Mouse (Mus musculus) urinary bladder, adult 18-20 months (tissue): ENCODE data around the gene Grid2.

ENCODE experiments used
- DNase-seq, 2 experiments: peaks; one replicate each; pipeline ENCODE4 v3.0.0; 2022; ENCODE audit warnings: low spot score in 2 of 2, mixed read lengths in 2 of 2

The Grid2 gene

DNA sequence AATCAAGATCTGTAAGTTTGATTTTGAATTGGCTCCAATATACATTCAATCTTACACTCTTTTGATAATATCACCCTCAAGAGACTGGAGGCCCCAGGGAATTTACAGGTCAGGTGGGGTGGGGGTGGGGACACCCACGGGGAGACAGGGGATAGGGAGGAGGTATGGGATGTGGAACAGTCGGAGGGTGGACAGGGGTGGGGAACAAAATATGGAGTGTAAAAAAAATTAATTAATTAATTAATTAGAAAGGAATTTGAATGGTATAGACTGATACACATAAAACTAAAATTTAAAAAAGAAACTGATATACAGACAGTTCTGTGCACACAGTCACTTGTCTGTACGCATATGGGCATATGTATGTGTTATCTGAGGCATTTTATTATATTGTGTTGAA lies 380.3 kb downstream of the Grid2 start:
- DNase-seq, result no peak

GRCm38 (mm10) chr6:63659423-63659822 lies 403.7 kb downstream of the Grid2 start:
- DNase-seq, result no peak

- DNase-seq, result no peak
Measured at GRCm38 (mm10) chr6:63685689-63686088, 430.0 kb downstream of the Grid2 start.

DNA sequence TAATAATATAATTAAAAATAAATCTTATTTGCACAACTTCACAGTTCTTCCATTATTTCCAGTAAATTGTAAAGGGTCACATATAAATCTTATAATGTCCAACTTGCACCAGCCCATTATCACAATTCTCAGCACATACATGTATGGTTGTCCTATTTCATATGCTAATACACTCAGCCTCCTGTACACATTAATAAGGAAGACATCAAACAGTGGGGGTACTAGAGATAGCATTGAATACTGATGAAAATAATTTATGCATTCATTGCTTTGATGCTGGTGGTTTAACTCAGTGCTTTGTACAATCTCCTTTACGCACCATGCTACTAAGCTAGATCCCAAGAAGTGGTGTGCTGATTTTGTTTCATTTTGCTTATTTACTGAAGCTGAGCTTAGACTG lies 446.0 kb downstream of the Grid2 start:
- DNase-seq, result no peak

DNA sequence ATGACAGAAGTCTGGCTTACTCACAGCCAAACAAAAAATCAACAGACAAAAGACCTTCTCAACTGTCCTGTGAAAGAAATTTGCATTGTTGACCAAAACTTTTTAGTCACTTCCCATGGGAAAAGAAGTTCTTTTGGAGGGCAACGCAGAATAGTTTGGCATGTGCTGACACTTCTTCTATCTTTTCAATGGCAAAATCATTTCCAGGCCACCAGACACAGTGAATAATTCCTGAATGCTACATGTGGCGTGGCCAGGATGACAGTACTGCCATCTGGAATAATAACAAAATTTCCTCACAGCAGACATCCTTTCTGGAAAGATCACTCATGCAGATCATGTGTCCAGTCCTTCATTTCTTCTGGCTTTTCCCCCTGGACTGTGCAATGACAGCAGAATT lies 478.1 kb downstream of the Grid2 start:
- no peak for DNase-seq

DNA sequence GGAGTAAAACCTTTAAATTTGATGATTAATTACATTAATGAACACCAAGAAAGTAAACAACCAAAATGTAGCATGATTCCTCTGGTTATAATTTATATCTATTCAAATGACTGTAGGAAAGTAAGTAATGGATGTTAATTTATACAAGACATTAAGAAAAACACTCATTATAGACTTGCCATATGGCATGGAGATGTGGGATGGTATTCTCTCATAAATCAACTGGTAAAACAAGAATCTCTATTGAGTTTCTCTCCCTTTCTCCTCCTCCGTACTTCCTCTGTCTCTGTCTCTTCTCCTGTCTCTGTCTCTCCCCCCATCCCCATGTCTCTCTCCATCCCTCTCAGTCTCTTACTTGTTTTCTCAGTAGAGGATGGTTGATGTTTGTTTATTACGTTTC lies 506.9 kb downstream of the Grid2 start:
- DNase-seq, result no peak

DNA sequence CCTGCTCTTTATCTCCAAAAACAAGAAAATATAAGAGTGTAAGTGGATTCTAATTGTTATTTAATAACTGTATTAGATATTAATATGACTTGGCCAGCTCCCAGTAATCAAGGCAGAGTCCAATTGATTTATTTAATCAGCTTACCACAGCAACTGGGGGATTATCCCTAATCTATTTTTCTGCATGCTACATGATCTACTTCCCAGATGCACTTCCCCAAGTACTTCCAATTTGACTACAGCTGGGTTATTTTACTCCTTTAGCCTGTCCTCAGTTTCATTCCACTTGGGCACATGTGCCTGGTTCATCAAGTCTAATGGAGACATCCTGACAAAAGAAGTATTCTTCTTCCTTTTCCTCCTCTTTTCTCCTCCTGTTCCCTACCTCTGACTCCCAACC lies 539.0 kb downstream of the Grid2 start:
- DNase-seq, result no peak

DNA sequence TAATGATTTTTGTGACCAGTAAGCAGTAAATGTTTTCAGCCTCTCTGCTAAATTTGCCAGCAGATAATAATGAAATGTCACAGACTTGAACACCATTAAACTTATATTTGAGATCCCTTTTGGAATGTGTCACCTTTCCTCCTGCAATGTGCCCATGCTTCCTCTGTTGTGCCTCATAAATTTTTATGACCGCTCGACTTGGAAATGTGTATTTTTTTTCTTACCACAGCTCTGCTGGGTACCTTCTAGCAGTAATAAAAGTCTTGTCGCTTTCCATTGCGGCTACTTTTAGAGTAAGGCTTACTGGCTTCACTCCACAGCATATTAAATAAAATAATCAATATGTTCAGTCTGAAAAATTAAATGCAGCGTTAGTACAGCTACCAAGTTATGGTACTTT lies 564.6 kb downstream of the Grid2 start:
- DNase-seq, result no peak

- no peak for DNase-seq
Measured at GRCm38 (mm10) chr6:63862628-63863027, 607.0 kb downstream of the Grid2 start.

GRCm38 (mm10) chr6:63877088-63877764 lies 621.5 kb downstream of the Grid2 start:
- no peak for DNase-seq

DNA sequence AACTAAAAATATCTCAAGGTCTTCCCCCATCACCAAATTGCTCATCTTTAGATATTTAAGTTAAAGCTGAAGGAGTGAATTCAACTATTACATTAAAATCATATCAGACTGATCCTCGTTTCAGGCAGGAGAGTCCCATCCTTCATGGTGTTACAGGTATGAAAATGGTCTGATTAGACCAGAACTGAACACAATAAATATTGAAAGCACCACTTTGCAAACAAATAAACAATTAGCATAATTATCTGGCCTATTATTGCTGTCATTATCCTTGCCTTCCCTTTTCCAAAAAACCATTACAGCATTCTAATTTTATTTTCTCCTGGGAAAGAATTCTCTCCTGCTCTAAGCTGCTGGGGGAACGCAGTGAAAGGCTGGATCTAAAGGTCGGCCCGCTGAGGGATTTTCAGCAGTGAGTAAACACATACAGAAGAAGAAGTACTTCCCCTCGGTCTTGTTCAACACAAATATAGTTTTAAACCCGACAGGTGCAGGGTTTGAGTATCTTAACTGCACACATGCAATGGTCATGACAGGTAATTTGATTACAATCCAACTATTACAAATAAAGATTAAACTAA lies 622.2 kb downstream of the Grid2 start:
- DNase-seq, result no peak

DNA sequence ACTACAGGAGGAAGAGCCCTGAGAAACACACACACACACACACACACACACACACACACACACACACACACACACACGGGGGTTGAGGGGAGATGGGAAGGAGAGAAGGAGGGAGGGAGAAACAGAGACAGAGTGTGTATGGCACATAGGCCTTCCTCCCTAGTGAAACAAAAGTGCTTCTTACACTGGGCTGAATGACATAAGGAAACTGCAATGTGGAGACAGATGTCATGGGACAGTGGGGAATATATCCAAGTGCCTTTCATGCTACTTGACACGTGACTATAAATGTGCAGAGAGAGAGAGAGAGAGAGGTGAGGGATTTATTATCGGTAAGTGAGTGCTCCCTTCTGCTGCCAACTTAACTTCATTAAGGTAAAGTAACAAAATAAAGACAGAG lies 639.0 kb downstream of the Grid2 start:
- DNase-seq, result no peak

DNA sequence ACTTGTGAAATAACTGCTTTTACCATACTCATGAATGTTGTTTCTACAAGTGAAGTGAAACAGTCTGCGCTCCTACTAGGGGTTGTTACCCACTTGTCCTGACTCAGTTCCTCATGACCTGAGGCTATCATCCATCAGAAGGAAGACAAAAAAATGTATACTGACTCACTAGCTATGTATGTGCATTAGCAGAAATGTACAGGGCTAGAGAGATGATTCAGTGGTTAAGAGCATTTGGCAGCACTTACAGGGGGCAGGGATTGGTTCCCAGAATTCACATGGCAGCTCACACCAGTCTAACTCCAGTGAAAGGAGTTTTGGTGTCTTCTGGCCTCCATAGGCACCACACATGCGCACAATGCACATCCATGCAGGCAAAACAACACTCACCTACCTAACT lies 642.5 kb downstream of the Grid2 start:
- DNase-seq, result no peak

- no peak for DNase-seq
Measured at GRCm38 (mm10) chr6:63917035-63917570, 661.4 kb downstream of the Grid2 start.

- DNase-seq, result no peak
Measured at GRCm38 (mm10) chr6:63921951-63922350, 666.3 kb downstream of the Grid2 start.

- DNase-seq, result no peak
Measured at GRCm38 (mm10) chr6:63931201-63931600, 675.5 kb downstream of the Grid2 start.

GRCm38 (mm10) chr6:63946721-63947120 lies 691.0 kb downstream of the Grid2 start:
- DNase-seq, result no peak

GRCm38 (mm10) chr6:63963789-63964188 lies 708.1 kb downstream of the Grid2 start:
- DNase-seq, result no peak

DNA sequence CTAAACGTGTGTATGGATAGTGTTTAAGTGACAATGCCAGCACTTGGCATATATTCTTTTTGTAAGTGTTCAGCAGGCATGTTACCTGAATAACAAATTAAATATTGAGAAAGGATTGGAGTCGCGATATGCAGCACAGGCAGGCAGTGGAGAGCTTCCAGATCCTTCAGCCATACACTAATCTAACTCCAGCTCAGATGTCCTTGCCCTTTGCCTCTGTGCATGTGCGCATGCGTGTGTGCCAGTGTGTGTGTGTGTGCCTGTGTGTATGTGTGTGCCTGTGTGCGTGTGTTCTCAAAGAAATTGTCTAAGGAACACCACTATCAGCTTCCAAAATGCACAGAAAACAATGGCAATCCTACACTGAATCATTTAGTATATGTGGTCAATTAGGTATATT lies 708.6 kb downstream of the Grid2 start:
- DNase-seq, result no peak

DNA sequence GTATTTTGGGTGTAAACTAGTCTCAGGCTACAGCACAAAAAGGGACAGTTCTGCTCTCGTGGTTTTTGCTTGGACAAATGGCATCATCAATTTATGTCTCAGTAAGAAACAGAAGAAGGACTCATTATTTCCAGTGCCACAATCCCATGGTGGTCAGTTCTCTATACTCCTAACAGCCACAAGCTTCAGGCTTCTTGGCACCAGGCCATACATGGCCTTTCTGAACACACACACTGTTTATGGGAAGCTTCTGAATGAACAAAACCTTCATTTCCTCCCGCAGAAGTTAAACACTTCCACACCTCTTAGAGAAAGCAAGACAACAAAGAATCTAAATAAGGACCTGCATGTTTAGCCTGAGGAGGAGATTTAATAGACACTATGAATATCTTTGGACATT lies 709.1 kb downstream of the Grid2 start:
- no peak for DNase-seq

DNA sequence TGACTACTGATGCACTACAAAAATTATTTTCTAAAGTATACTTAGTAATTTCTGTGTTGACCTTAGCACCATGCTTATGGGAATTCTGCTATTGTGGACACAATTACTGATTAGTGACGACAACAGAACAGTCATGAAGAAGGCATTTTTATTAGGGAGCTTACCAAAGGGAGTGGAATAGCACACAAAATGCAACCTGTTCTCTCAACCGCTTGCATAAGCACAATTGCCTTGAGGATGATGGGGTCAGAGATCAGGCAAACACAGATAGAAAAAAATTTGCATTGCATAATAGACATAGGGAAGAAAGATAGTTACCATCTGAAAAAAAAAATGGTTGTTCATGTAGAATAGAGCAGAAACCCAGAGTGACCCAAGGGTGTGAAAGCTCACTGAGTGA lies 790.4 kb downstream of the Grid2 start:
- no peak for DNase-seq

DNA sequence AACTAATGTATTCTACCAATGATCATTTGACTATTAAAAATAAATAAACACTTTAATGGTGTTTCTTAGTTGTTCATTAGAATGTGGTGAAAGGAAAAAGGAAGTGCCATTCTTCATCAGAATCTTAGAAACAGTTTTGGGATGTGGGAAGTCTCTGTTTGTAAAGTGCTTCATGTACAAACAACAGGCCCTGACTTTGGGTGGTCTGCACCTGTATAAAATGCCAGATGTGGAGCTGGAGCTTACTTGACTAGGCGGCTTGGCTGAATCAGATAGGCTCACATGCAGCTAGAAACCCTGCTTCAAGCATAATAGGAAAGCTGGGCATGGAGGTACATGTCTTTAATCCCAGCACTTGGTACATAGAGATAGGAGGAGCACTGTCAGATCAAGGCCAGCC lies 791.1 kb downstream of the Grid2 start:
- no peak for DNase-seq

DNA sequence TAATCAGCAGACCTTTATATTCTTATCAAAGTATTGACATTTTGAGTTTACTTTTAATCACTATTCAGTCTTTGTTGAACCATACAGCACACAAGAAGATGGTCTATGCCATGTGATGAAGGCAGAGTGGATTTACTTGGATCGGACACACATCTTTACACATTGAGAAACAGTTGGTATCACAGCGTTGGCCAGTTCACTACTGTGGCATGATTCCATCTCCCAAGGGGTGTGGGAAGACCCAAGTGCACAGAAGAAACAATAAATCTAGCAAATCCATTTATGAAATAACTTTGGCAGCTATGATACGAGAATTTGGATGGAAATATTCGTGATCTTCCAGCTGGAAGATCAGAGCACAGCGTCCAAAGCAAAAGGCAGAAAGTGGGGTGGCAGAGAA lies 792.3 kb downstream of the Grid2 start:
- DNase-seq, result no peak

DNA sequence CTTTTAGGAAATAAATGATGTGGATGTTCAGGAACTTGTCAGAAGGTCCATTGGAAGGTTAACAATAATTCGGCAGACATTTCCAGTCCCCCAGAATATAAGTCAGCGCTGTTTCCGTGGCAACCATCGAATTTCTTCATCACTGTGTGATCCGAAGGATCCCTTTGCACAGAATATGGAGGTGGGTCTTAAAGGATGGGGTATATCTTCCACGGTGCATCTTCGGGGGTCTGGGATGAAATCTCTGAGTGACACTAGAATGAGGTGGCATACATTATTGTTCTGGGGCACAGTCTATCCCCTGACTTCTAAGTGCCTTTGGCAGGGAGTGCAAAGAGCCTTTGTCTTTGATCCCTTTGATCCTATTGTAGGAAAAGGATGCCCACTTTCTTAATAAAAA lies 808.2 kb downstream of the Grid2 start:
- DNase-seq, result no peak
